Mouse (Mus musculus) hindbrain, embryonic 10.5 days (tissue): Measurements from ENCODE around the gene Hes7. TPM values are rescaled to one million over a fixed set of nuclear protein-coding genes. Genes with fewer than 3 reads are reported as not detected.

Experiments used
- DNase-seq: peaks from one replicate; pipeline ENCODE4 v3.0.0-alpha.2; 2017; ENCODE audit warnings: low spot score
- H3K27ac ChIP-seq: fragments of 300-500 bp; sonication (generic); 2 replicates; pipeline ENCODE4 v1.5.1; 2016; ENCODE audit warnings: mild to moderate bottlenecking, moderate library complexity
- H3K27me3 ChIP-seq: fragments of 300-500 bp; sonication (generic); 2 replicates; pipeline ENCODE4 v1.6.1; 2016; ENCODE audit warnings: mild to moderate bottlenecking; ENCODE audit not compliant: poor library complexity, insufficient read depth, severe bottlenecking
- H3K36me3 ChIP-seq: fragments of 300-500 bp; sonication (generic); 2 replicates; pipeline ENCODE4 v1.6.1; 2016; ENCODE audit warnings: mild to moderate bottlenecking, moderate library complexity
- H3K4me1 ChIP-seq: fragments of 300-500 bp; sonication (generic); replicated peaks from 2 replicates; pipeline ENCODE4 v1.6.1; 2016; ENCODE audit warnings: mild to moderate bottlenecking
- H3K4me3 ChIP-seq: fragments of 300-500 bp; sonication (generic); 2 replicates; pipeline ENCODE4 v1.5.1; 2016; ENCODE audit warnings: mild to moderate bottlenecking, moderate library complexity
- H3K9me3 ChIP-seq: fragments of 300-500 bp; sonication (generic); 2 replicates; pipeline ENCODE4 v1.6.1; 2016; ENCODE audit warnings: mild to moderate bottlenecking, moderate library complexity
- WGBS: fragments of 180-500 bp; shearing (Covaris S2); methylation state at CpG from one replicate; pipeline ENCODE4 v1.1.7; 2016; 5-methylcytosine and 5-hydroxymethylcytosine counted together
- polyA plus RNA-seq: library from polyadenylated mRNA; unstranded; fragments of >200 nt; fragmentation: Nextera tagmentation; extraction: Ambion mirVana; gene quantifications from 2 replicates; pipeline ENCODE4 v1.2.1, GENCODE M21; 2016

The Hes7 gene
- polyA plus RNA-seq, 1 experiment from 2014 or later, result 0.48 TPM

DNA sequence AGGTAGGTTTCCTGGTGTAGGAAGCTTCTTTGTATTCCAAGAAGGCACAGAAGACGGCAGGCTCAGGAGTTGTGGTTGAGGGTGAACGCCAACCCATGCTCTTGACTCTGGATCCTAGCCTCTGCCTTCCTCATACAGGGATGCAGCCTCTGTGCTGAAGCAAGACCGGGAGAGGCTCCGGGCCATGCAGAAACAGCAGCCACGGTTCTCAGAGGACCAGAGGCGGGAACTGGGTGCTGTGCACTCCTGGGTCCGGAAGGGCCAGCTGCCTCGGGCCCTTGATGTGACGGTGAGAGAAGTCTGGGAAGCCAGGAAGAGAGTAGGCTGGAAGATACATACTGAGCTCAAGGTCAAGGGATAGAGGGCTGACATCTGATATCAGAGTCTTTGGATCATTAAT, 12.0 kb upstream of the Hes7 start:
- no peak overlapping the region for H3K27ac ChIP-seq
- no peak overlapping the region for H3K4me3 ChIP-seq
- 92% methylated on average over 9 of the region's 9 CpGs for WGBS
- peaks cover 64% of the 10 kb centered on the region for H3K36me3 ChIP-seq
- no peaks in the 10 kb centered on the region for H3K9me3 ChIP-seq
- H3K27me3 ChIP-seq, result peaks cover 19% of the 10 kb centered on the region
- H3K4me1 ChIP-seq, result peaks cover 23% of the 10 kb centered on the region
- no peak for DNase-seq

GRCm38 (mm10) chr11:69109032-69109900, 10.9 kb upstream of the Hes7 start:
- no peak overlapping the region for H3K27ac ChIP-seq
- no peaks in the 10 kb centered on the region for H3K9me3 ChIP-seq
- DNase-seq, result no peak
- WGBS, result 82% methylated on average over 13 of the region's 13 CpGs
- peaks cover 54% of the 10 kb centered on the region for H3K36me3 ChIP-seq
- H3K4me3 ChIP-seq, result peak overlapping the region; percentile 59
- peaks cover 23% of the 10 kb centered on the region for H3K4me1 ChIP-seq
- peaks cover 28% of the 10 kb centered on the region for H3K27me3 ChIP-seq

GRCm38 (mm10) chr11:69110319-69111046, 9.7 kb upstream of the Hes7 start:
- peaks cover 42% of the 10 kb centered on the region for H3K36me3 ChIP-seq
- peak; percentile 96 for DNase-seq
- peak overlapping the region; percentile 50; the same call in 1 of the 2 replicates for H3K27ac ChIP-seq
- H3K27me3 ChIP-seq, result peaks cover 40% of the 10 kb centered on the region
- H3K4me1 ChIP-seq, result peaks cover 21% of the 10 kb centered on the region
- H3K9me3 ChIP-seq, result no peaks in the 10 kb centered on the region
- WGBS, result under 1% methylated on average over 30 of the region's 30 CpGs
- peak overlapping the region; percentile 59 for H3K4me3 ChIP-seq

- DNase-seq, result no peak
- Histone ChIP-seq H3K9me3 (no peaks in the 10 kb centered on the region), H3K27me3 (peaks cover 47% of the 10 kb centered on the region), H3K27ac (peak overlapping the region; percentile 50; the same call in 1 of the 2 replicates), H3K36me3 (peaks cover 34% of the 10 kb centered on the region), H3K4me3 (peak overlapping the region; percentile 59), H3K4me1 (peaks cover 21% of the 10 kb centered on the region)
- 7% methylated on average over 21 of the region's 21 CpGs for WGBS
Measured at GRCm38 (mm10) chr11:69111051-69111810, 9.0 kb upstream of the Hes7 start.

DNA sequence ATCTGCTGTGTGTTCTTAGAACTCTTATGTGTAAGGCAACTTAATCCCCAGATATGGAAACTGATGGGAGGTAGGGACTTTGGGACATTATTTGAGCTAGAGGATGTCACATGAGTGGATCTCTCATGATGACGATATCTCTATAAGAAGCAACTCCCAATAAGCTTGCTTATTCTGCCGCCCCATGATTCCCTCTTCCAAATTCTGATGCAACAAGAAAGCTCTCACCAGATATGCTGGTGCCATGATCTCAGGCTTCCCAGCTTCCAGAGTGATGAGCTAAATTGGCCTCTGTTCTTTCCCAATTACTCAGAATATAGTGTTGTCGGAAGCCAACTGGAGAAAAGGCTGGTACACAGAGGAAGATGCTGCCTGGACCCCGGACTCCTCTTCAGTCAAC, 8.3 kb upstream of the Hes7 start:
- 0 out of 2 replicates have a peak overlapping the region, but pooled peaks have one; percentile 50 for H3K27ac ChIP-seq
- peaks cover 54% of the 10 kb centered on the region for H3K27me3 ChIP-seq
- H3K36me3 ChIP-seq, result peaks cover 28% of the 10 kb centered on the region
- no peak for DNase-seq
- no peaks in the 10 kb centered on the region for H3K9me3 ChIP-seq
- 63% methylated on average over 4 of the region's 4 CpGs for WGBS
- peak overlapping the region; percentile 59 for H3K4me3 ChIP-seq
- peaks cover 23% of the 10 kb centered on the region for H3K4me1 ChIP-seq

DNA sequence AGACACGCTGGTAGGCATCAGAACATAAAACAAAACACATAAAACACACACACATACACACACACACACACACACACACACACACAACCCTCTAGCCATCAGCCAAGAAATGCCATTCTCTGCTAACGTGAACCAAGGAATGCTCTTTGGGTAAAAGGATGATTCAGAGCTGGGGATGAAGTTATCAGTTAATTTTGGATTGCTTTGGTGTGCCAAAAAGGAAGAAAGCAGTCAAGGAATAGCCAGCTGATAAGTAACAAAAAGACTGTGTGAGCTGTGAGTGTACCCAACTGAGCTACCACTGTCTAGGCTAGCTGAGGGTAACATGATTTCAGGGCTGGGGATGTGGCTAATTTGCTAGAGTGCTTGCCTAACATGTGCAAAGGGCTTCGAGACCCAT, 6.2 kb upstream of the Hes7 start:
- no peak for DNase-seq
- 78% methylated on average over 3 of the region's 3 CpGs for WGBS
- no peak overlapping the region for H3K4me3 ChIP-seq
- no peak overlapping the region for H3K27ac ChIP-seq
- no peaks in the 10 kb centered on the region for H3K9me3 ChIP-seq
- H3K36me3 ChIP-seq, result peaks cover 7% of the 10 kb centered on the region
- peaks cover 59% of the 10 kb centered on the region for H3K27me3 ChIP-seq
- H3K4me1 ChIP-seq, result peaks cover 42% of the 10 kb centered on the region

- H3K4me3 ChIP-seq, result no peak overlapping the region
- H3K4me1 ChIP-seq, result peaks cover 43% of the 10 kb centered on the region
- H3K9me3 ChIP-seq, result no peaks in the 10 kb centered on the region
- WGBS, result 85% methylated on average over 3 of the region's 3 CpGs
- H3K36me3 ChIP-seq, result peaks cover under 1% of the 10 kb centered on the region; the same call in 1 of the 2 replicates
- no peak for DNase-seq
- peaks cover 65% of the 10 kb centered on the region for H3K27me3 ChIP-seq
- no peak overlapping the region for H3K27ac ChIP-seq
Measured at GRCm38 (mm10) chr11:69114621-69115020, 5.6 kb upstream of the Hes7 start.

DNA sequence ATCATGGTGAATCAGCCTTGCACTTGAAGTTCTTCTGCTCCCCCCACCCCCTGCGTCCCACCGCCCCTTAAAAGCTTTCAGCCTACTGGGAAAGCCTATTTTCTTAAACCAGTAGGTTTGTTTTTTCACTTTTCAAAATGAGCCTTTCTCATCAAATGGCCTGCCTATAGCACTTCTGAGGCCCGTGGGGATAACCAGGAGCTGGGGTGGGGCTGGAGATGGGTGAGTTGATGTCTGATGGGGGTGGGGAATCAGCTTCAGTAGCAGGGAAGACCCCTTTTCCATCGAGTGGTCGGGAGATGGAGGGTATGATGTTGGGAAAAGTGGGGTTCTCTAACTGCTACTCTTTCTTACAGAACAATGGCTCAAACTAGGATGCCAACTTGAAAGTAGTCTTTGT, 3.4 kb upstream of the Hes7 start:
- DNase-seq, result no peak
- peaks cover 55% of the 10 kb centered on the region for H3K4me1 ChIP-seq
- H3K27ac ChIP-seq, result no peak overlapping the region
- H3K9me3 ChIP-seq, result no peaks in the 10 kb centered on the region
- H3K4me3 ChIP-seq, result peak overlapping the region; percentile 92; the same call in 1 of the 2 replicates
- no peaks in the 10 kb centered on the region for H3K36me3 ChIP-seq
- WGBS, result 55% methylated on average over 5 of the region's 5 CpGs
- H3K27me3 ChIP-seq, result peaks cover 81% of the 10 kb centered on the region

GRCm38 (mm10) chr11:69117737-69118695, 2.2 kb upstream of the Hes7 start:
- Histone ChIP-seq H3K4me1 (peaks cover 61% of the 10 kb centered on the region), H3K4me3 (peak overlapping the region; percentile 92), H3K27me3 (peaks cover 74% of the 10 kb centered on the region), H3K27ac (peak overlapping the region; percentile 82), H3K9me3 (no peaks in the 10 kb centered on the region), H3K36me3 (no peaks in the 10 kb centered on the region)
- DNase-seq, result peak; percentile 71
- WGBS, result under 1% methylated on average over 45 of the region's 45 CpGs

- 1% methylated on average over 15 of the region's 15 CpGs for WGBS
Measured at GRCm38 (mm10) chr11:69118765-69119164, 1.4 kb upstream of the Hes7 start.

DNA sequence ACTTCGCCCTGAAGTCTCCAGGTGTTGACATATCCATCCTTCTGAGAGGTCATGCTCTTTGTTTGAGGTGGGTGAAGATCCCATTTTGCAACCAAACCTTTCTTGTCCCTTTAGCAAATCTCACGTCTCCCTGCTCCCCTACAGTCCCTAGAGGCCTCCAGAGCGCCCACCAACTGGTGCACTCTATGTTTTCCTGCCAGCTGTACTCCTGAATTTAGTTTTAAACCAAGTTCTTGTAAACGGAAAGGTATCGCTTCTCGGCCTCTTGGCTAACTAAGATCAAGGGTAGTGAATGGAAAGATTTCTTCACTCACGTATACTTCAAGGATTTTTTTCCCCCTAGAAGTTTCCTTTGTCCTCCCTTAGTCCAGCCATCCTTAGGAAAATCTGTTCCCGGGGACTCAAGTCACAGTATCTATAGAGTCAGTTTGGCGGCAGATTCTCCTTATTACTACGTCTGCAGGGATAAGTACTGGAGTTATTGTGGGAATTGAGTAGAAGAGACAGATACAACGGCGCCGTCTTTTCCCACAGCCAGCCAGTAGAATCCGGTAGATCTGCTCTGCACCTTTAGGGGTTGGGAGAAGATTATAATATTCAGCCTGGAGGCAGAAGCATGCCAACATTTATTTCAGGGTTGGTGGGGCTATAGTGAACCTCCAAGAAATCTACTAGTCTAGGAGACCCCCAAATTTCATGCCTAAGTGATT, 603 bp upstream of the Hes7 start:
- 0 out of 2 replicates have a peak overlapping the region, but pooled peaks have one; percentile 67 for H3K27ac ChIP-seq
- no peaks in the 10 kb centered on the region for H3K36me3 ChIP-seq
- WGBS, result 18% methylated on average over 14 of the region's 14 CpGs
- peaks cover 60% of the 10 kb centered on the region for H3K27me3 ChIP-seq
- H3K9me3 ChIP-seq, result no peaks in the 10 kb centered on the region
- H3K4me1 ChIP-seq, result peaks cover 63% of the 10 kb centered on the region
- DNase-seq, result no peak
- peak overlapping the region; percentile 92 for H3K4me3 ChIP-seq

More at GRCm38 (mm10) chr11:69118765-69119164, 1.4 kb upstream of the Hes7 start:
- peaks cover 68% of the 10 kb centered on the region for H3K27me3 ChIP-seq
- H3K36me3 ChIP-seq, result no peaks in the 10 kb centered on the region
- H3K27ac ChIP-seq, result no peak overlapping the region
- H3K4me3 ChIP-seq, result peak overlapping the region; percentile 92
- H3K9me3 ChIP-seq, result no peaks in the 10 kb centered on the region
- DNase-seq, result peak; percentile 83
- peaks cover 63% of the 10 kb centered on the region for H3K4me1 ChIP-seq
